Mouse (Mus musculus) lung, postnatal 0 days (tissue): ENCODE measurements at regions not wholly inside any gene's neighbourhood (a gene's known extent, or its start where the extent isn't known, plus 50 kb on each side); places are given as distances from the start of the nearest gene placed in this dataset.

Source experiments
- CTCF ChIP-seq: IDR thresholded peaks from 2 replicates; pipeline ENCODE4 v1.5.1; 2016; ENCODE audit warnings: antibody characterized with exemption, mild to moderate bottlenecking
- EP300 ChIP-seq: IDR thresholded peaks from 2 replicates; pipeline ENCODE4 v1.6.1; 2016; ENCODE audit warnings: antibody characterized with exemption, mild to moderate bottlenecking, control low read depth

DNA sequence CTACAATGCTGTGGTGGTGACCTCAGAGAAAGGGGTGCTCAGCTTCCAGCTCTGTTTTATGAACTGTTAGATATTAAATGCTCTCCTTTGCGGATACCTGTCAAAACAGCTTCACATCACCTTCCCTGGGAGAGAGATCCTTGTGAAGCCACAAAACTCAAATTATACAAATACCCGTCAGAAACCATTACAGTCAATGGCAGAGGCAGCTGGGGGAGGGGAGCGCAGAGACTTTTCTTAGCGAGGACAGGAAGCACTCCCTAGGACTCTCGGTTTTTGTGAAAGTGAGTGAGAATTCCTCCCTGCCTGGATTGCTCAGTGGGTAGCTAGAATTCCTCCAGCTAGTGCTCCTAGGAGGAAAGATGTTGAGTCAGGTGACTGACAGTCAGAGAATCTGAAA is 161.0 kb downstream of the Bmp7 start:
- TF ChIP-seq CTCF (no peak), EP300 (no peak)
